Mouse (Mus musculus) kidney, postnatal 10 days (tissue): ENCODE results near the gene Tmem178b.

Experiments
- DNase-seq: peaks from one replicate; pipeline ENCODE4 v3.0.0; 2021; ENCODE audit warnings: mixed read lengths

Gene Tmem178b

GRCm38 (mm10) chr6:40019396-40019795 lies 146.3 kb downstream of the Tmem178b start:
- no peak for DNase-seq

DNA sequence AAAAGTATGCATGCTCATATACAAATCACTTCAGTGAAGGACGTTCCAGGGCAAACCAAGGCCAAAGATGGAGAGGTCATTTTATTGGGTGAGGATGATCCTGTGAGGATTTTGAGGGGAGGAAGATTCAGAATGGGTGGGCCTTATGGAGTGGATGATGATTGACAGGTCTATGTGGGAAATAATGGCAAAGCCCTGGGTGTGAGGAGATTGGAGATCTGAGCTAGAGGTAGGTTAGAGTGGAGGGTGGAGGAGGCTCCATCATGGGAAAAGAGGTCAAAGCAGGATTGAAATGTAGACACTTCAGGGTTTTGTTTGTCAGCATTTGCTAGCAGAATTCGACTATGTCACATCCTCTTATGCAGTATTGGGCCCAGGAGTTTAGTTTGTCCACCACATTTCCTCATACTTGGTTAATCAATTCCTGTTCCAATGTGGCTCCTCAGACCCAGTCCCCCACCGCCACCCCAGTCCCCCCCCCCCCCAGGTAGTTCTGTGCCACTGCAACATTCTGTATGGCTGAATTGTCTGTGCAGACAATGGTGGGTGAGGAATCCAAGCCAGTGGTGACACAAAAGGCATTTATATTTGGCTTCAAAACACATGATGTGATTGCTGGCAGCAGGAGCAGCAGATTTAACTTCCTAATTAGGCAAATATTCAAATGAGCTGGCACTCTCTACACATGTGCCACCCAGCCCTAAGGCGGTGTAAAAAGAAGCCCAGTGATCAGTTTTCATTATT lies 150.7 kb downstream of the Tmem178b start:
- DNase-seq: no peak

DNA sequence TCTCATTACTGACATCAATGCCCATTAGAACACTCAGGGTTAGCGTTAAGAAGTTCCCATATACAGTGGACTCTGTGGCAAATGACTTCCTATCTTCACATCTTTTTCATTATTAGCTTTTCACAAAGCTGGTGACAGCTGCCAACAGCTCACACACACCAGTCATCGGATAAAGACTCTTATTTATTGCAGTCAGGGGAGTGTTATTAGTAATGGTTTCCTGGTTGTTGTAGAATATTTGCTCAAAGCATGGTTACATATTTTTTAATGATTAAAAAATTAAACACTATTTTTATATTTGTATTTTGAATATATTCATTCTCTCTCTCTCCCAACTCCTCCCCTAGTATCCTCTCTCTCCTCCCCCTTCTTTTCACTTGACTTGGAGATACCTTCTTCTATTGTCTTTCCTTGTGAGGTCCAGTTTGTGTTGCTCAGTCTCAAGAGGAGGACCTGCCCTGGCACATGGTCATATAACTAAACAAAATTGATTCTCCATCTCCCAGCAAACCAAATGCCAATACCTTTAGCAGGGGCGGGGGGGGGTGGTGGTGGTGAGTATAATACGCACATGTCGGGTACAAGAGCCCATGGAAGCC lies 151.4 kb downstream of the Tmem178b start:
- DNase-seq: no peak

DNA sequence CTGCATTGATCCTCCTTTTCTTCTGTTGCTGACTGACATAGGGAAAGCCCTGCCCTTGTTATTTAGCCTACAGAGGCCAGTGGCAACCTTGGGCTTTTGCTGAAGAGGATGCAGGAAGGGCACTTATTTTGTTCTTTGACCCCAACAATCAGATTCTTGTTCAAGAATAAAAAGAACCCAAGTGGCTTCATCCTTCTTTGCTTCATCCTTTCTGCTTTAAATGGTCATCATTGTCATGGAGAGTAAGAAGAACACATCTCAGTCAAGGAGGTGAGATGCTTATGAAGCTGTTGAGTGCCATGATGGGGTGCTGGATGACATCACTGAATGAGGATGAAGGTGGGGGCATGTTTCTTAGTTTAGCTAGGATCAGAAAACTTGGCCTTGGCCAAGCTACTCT lies 159.8 kb downstream of the Tmem178b start:
- no peak for DNase-seq

DNA sequence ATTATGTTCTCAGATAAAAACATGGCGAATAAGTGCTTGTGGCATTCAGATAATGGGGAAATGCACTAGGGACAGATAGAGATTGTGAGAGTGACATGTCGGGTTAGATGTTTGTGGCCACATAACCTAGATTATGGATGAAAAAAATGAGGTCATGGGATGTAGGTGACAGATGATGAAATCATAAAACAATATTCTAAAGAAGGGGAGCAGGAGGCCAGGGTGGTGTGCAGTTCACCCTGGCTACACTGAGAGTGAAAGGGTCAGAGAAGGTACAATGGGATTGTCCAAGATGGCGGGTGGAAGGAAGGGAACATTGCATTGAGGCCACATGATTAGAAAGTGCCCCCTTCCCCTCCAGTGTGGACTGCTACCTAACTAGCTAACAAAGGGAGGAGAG lies 160.9 kb downstream of the Tmem178b start:
- DNase-seq: no peak

- peak; percentile 30 for DNase-seq
These were observed 176.2 kb downstream of the Tmem178b start for GRCm38 (mm10) chr6:40048969-40049908.

GRCm38 (mm10) chr6:40049909-40050484 lies 176.9 kb downstream of the Tmem178b start:
- no peak for DNase-seq

- DNase-seq: no peak
These were observed 178.6 kb downstream of the Tmem178b start for GRCm38 (mm10) chr6:40051698-40052097.

- no peak for DNase-seq
These were observed 179.5 kb downstream of the Tmem178b start for GRCm38 (mm10) chr6:40052593-40052992.

DNA sequence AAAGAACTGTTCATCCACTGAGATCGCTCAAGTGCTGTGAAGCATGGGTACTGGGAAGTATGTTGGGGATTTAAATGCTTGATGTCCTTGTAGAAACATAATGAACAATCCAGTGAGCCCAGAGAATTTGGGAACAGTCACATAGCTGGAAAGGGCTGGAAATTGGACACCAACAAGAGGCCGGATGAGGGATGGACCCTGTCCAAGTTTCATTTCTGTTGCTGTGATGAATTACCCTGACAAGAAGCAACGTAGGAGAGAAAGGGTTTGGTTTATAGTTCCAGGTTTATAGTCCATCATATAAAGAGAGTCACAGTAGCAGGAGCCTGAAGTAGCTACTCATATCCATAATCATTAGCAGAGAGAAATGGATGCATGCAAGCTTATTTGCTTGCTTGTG lies 186.4 kb downstream of the Tmem178b start:
- DNase-seq: peak; percentile 30

GRCm38 (mm10) chr6:40061327-40062189 lies 188.5 kb downstream of the Tmem178b start:
- DNase-seq: peak; percentile 21

GRCm38 (mm10) chr6:40062190-40062501 lies 189.1 kb downstream of the Tmem178b start:
- no peak for DNase-seq

DNA sequence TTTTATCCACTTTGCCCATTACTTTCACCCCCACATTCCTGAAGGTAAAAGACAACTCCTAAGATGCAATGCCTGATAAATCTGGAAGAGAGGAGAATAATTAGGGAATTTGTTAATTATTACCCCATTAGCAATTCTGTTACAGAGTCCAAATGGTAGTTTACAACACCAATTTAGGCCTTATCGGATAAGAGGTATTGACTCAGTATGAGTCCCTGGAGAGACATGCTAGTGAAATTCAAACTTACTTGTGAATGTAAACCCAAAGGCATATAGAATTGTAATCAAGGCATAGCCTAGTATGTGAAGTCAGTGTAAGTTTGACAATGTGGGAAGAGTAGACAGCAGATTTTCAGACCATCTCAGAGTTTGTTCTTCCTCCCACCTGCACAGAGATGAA lies 190.4 kb downstream of the Tmem178b start:
- DNase-seq: no peak

DNA sequence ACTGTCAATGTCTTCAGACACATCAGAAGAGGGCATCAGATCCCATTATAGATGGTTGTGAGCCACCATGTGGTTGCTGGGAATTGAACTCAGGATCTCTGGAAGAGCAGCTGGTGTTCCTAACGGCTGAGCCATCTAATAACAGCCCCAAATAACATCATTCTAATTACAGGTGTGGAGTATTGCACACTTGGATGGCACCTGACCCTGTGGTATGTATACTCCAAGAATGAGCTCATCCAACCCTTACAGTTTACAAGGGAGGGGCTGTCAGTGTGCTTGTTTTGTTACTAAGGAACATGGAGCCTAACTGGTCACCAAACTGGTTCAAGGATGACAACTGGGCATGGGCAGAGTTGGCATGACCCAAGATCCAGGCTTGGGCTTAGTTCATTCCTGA lies 190.8 kb downstream of the Tmem178b start:
- no peak for DNase-seq

DNA sequence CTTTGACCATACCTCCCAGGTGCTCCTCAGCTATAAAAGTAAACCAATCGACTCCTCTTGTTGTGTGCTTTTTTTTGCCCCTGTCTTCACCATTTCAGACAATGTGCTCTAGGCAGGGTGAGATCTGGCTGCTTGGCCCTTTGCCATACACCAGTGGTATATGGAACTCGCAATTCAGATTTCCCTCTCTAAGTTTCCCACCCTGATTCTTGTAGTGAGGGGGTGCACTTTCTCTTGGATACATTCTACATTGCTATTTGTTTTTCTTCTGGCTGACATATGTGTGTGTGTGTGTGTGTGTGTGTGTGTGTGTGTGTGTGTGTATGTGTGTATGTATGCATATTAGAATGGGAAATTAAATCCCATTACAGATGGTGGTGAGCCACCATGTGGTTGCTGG lies 191.3 kb downstream of the Tmem178b start:
- DNase-seq: no peak

- no peak for DNase-seq
These were observed 195.4 kb downstream of the Tmem178b start for GRCm38 (mm10) chr6:40068467-40068866.

- no peak for DNase-seq
These were observed 197.9 kb downstream of the Tmem178b start for GRCm38 (mm10) chr6:40071007-40071406.

- no peak for DNase-seq
These were observed 203.0 kb downstream of the Tmem178b start for GRCm38 (mm10) chr6:40076089-40076488.

- no peak for DNase-seq
These were observed 203.7 kb downstream of the Tmem178b start for GRCm38 (mm10) chr6:40076670-40077313.

DNA sequence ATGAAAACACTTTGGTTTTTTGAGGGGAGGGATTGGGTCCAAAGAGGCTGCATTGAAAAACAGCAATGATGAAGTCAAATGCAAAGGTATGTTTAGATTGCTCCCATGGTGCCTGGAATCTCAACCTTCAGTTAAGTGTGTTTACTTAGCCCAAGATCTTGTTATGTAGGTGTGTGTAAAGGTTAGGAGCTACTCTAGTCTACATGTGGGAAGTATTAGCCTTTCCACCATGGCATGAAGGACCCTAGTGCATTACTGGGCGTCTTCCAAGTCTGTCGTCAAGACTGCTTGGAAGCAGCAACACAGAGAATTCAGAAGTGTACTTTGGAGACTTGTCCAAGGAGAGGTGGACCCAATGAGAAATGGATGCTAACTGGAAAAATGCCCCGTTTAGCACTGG lies 205.3 kb downstream of the Tmem178b start:
- DNase-seq: no peak

GRCm38 (mm10) chr6:40083726-40084125 lies 210.7 kb downstream of the Tmem178b start:
- no peak for DNase-seq

- no peak for DNase-seq
These were observed 218.2 kb downstream of the Tmem178b start for GRCm38 (mm10) chr6:40091250-40091651.
